Mouse (Mus musculus) embryonic fibroblast, embryonic 13.5 days (primary cell): ENCODE measurements around the gene Arhgap20.

Experiments used
- CTCF ChIP-seq: IDR thresholded peaks from 2 replicates; pipeline ENCODE4 v1.5.1; 2011; ENCODE audit warnings: mild to moderate bottlenecking, control low read depth, low read length, moderate library complexity, borderline replicate concordance; ENCODE audit not compliant: insufficient read depth
- POLR2A ChIP-seq: IDR thresholded peaks from 2 replicates; pipeline ENCODE4 v1.6.1; 2011; ENCODE audit warnings: low read depth, mild to moderate bottlenecking, control low read depth, low read length, moderate library complexity

GRCm38 (mm10) chr9:51875531-51875930 is 110.4 kb downstream of the Arhgap20 start:
- no peak for TF ChIP-seq POLR2A
- no peak for TF ChIP-seq CTCF
